Mouse (Mus musculus) neural tube, embryonic 11.5 days (tissue): ENCODE results near the gene Iqck. TPM values are rescaled to one million over a fixed set of nuclear protein-coding genes. Genes with fewer than 3 reads are reported as not detected.

Experiments
- ATAC-seq: fragments of 200-750 bp; cut with Nextera tagmentation; 2 replicates; pipeline ENCODE4 v1.8.0; 2017; ENCODE audit warnings: moderate number of reproducible peaks, mild to moderate bottlenecking, moderate TSS enrichment, moderate library complexity; ENCODE audit not compliant: insufficient read depth, low FRiP score, low TSS enrichment
- DNase-seq: peaks from one replicate; pipeline ENCODE4 v3.0.0-alpha.2; 2015; ENCODE audit warnings: low spot score
- H3K27ac ChIP-seq: fragments of 300-500 bp; sonication (generic); 2 replicates; pipeline ENCODE4 v1.5.1; 2014; ENCODE audit warnings: low read depth, mild to moderate bottlenecking, low read length
- H3K27me3 ChIP-seq: fragments of 300-500 bp; sonication (generic); 2 replicates; pipeline ENCODE4 v1.6.1; 2014; ENCODE audit warnings: mild to moderate bottlenecking, low read length, mixed read lengths; ENCODE audit not compliant: control insufficient read depth, insufficient read depth
- H3K36me3 ChIP-seq: fragments of 300-500 bp; sonication (generic); 2 replicates; pipeline ENCODE4 v1.6.1; 2014; ENCODE audit warnings: mild to moderate bottlenecking, low read length, moderate library complexity, mixed read lengths; ENCODE audit not compliant: control insufficient read depth, insufficient read depth
- H3K4me1 ChIP-seq: fragments of 300-500 bp; sonication (generic); 2 replicates; pipeline ENCODE4 v1.6.1; 2014; ENCODE audit warnings: low read length, mixed read lengths; ENCODE audit not compliant: control insufficient read depth, insufficient read depth
- H3K4me2 ChIP-seq: fragments of 300-500 bp; sonication (generic); 2 replicates; pipeline ENCODE4 v1.6.1; 2014; ENCODE audit warnings: low read depth, mild to moderate bottlenecking, moderate library complexity
- H3K4me3 ChIP-seq: fragments of 300-500 bp; sonication (generic); 2 replicates; pipeline ENCODE4 v1.5.1; 2014; ENCODE audit warnings: low read depth, low read length
- H3K9ac ChIP-seq: fragments of 300-500 bp; sonication (generic); 2 replicates; pipeline ENCODE4 v1.6.1; 2014; ENCODE audit warnings: mild to moderate bottlenecking, low read length
- H3K9me3 ChIP-seq: fragments of 300-500 bp; sonication (generic); 2 replicates; pipeline ENCODE4 v1.6.1; 2016; ENCODE audit warnings: low read length; ENCODE audit not compliant: control insufficient read depth
- WGBS: fragments of 180-500 bp; shearing (Covaris S2); extraction: QIAGEN DNeasy Blood & Tissue Kit; methylation state at CpG from one replicate; pipeline ENCODE4 v1.1.7; 2014; 5-methylcytosine and 5-hydroxymethylcytosine counted together
- polyA plus RNA-seq: library from polyadenylated mRNA; unstranded; fragments of >200 nt; fragmentation: Nextera tagmentation; extraction: Ambion mirVana; gene quantifications from 2 replicates; pipeline ENCODE4 v1.2.1, GENCODE M21; 2014

Iqck gene
- polyA plus RNA-seq, 1 experiment from 2014 or later, result 2.9 TPM

- H3K27ac ChIP-seq, result no peak overlapping the region
- no peaks in the 10 kb centered on the region for H3K27me3 ChIP-seq
- H3K36me3 ChIP-seq, result no peaks in the 10 kb centered on the region
- no peak overlapping the region for H3K9ac ChIP-seq
- H3K9me3 ChIP-seq, result no peaks in the 10 kb centered on the region
- H3K4me2 ChIP-seq, result no peak overlapping the region
- no peak for DNase-seq
- WGBS, result 89% methylated on average over 2 of the region's 2 CpGs
- ATAC-seq, result no peak
- no peak overlapping the region for H3K4me3 ChIP-seq
- H3K4me1 ChIP-seq, result no peaks in the 10 kb centered on the region
These were observed 9.8 kb downstream of the Iqck start for GRCm38 (mm10) chr7:118865362-118865761.

DNA sequence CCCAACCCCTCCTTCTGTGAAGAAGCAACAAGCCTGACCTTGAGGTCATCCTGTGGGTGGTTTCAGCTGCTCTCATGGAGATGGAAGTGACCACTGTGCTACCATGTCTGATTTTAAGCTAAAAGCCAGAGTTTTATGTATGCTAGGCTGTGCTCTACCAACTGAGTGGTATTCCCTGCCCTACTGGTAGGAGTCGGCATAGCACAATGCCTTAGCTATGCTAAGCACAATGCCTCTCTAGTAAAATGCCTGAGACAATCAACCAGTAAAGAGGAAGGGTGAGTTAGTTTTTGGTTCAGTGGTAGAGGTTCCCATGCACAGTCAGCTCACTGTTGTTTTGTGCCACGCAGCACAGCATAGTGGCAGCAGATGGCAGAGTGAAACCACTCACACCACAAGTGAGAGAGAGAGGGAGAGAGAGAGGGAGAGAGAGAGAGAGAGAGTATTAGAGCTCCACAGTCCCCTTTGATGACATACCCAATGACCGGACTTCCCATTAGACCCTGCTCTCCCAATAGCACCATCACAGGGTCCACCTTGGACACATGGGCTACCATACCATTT lies 24.0 kb downstream of the Iqck start:
- WGBS, result 83% methylated on average over 3 of the region's 3 CpGs

GRCm38 (mm10) chr7:118883957-118884356 lies 28.4 kb downstream of the Iqck start:
- Histone ChIP-seq H3K9ac (no peak overlapping the region), H3K9me3 (no peaks in the 10 kb centered on the region), H3K27me3 (no peaks in the 10 kb centered on the region), H3K4me2 (no peak overlapping the region), H3K4me1 (peaks cover 12% of the 10 kb centered on the region; the same call in 1 of the 2 replicates), H3K36me3 (no peaks in the 10 kb centered on the region), H3K27ac (no peak overlapping the region), H3K4me3 (no peak overlapping the region)
- 89% methylated on average over 4 of the region's 4 CpGs for WGBS
- ATAC-seq, result no peak
- DNase-seq, result no peak

More for the DNA sequence above, 24.0 kb downstream of the Iqck start:
- H3K36me3 ChIP-seq, result no peaks in the 10 kb centered on the region
- no peaks in the 10 kb centered on the region for H3K27me3 ChIP-seq
- H3K9ac ChIP-seq, result no peak overlapping the region
- H3K27ac ChIP-seq, result no peak overlapping the region
- ATAC-seq (no peak), DNase-seq (no peak)
- H3K4me2 ChIP-seq, result no peak overlapping the region
- no peak overlapping the region for H3K4me3 ChIP-seq
- H3K9me3 ChIP-seq, result no peaks in the 10 kb centered on the region
- no peaks in the 10 kb centered on the region for H3K4me1 ChIP-seq

GRCm38 (mm10) chr7:118884969-118885368 lies 29.4 kb downstream of the Iqck start:
- ATAC-seq (no peak), DNase-seq (no peak)
- 78% methylated on average over 4 of the region's 4 CpGs for WGBS
- Histone ChIP-seq H3K36me3 (no peaks in the 10 kb centered on the region), H3K4me1 (peaks cover 12% of the 10 kb centered on the region; the same call in 1 of the 2 replicates), H3K4me3 (no peak overlapping the region), H3K4me2 (no peak overlapping the region), H3K27me3 (no peaks in the 10 kb centered on the region), H3K9ac (no peak overlapping the region), H3K27ac (no peak overlapping the region), H3K9me3 (no peaks in the 10 kb centered on the region)

- Histone ChIP-seq H3K4me3 (no peak overlapping the region), H3K9me3 (no peaks in the 10 kb centered on the region), H3K9ac (no peak overlapping the region), H3K4me2 (no peak overlapping the region), H3K36me3 (no peaks in the 10 kb centered on the region), H3K27me3 (no peaks in the 10 kb centered on the region), H3K27ac (0 out of 2 replicates have a peak overlapping the region, but pooled peaks have one; percentile 44), H3K4me1 (peaks cover 12% of the 10 kb centered on the region; the same call in 1 of the 2 replicates)
- DNase-seq, result peak; percentile 52
- WGBS, result 14% methylated on average over 6 of the region's 6 CpGs
- ATAC-seq, result peak; percentile 69; the same call in 1 of the 2 replicates
These were observed 31.9 kb downstream of the Iqck start for GRCm38 (mm10) chr7:118887303-118888055.

DNA sequence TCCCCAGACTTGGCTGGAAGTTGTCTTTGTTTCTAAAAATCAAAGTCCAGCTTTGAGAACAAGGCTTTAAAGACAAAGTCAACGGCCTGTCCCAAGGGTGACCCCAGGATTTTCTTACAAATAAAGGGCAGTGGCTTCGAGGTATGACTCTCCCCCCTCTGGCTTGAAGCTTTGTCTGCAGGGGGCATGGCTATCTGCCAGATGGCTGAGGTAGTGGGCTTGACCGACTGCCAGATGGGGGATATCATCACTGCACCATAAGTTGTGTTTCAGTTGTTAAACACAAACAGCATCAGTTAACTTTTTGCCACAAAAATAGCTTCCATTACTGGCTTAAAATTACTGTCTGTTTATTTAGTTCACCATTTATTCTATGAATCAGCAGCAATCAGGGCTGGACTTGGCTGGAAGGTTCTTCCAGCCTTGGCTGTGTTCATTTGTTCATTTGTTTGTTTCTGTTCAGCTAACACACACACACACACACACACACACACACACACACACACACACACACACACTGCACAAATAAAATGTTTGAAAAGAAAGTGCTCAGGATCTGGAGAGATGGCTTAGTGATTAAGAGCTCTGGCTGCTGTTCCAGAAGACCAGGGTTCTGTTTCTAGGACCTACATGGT lies 33.6 kb downstream of the Iqck start:
- Histone ChIP-seq H3K9me3 (no peaks in the 10 kb centered on the region), H3K9ac (no peak overlapping the region), H3K4me1 (peaks cover 12% of the 10 kb centered on the region; the same call in 1 of the 2 replicates), H3K27ac (no peak overlapping the region), H3K36me3 (no peaks in the 10 kb centered on the region), H3K27me3 (no peaks in the 10 kb centered on the region), H3K4me2 (no peak overlapping the region), H3K4me3 (no peak overlapping the region)
- ATAC-seq (peak; percentile 54; the same call in 1 of the 2 replicates), DNase-seq (peak; percentile 53)
- WGBS, result 7% methylated on average over 3 of the region's 3 CpGs

- Histone ChIP-seq H3K4me2 (no peak overlapping the region), H3K4me1 (peaks cover 6% of the 10 kb centered on the region; the same call in 1 of the 2 replicates), H3K4me3 (no peak overlapping the region), H3K36me3 (no peaks in the 10 kb centered on the region), H3K27me3 (no peaks in the 10 kb centered on the region), H3K27ac (peak overlapping the region; percentile 47), H3K9me3 (no peaks in the 10 kb centered on the region), H3K9ac (no peak overlapping the region)
- DNase-seq (peak; percentile 48), ATAC-seq (peak; percentile 61)
- 51% methylated on average over 10 of the region's 10 CpGs for WGBS
These were observed 40.2 kb downstream of the Iqck start for GRCm38 (mm10) chr7:118895469-118896450.

DNA sequence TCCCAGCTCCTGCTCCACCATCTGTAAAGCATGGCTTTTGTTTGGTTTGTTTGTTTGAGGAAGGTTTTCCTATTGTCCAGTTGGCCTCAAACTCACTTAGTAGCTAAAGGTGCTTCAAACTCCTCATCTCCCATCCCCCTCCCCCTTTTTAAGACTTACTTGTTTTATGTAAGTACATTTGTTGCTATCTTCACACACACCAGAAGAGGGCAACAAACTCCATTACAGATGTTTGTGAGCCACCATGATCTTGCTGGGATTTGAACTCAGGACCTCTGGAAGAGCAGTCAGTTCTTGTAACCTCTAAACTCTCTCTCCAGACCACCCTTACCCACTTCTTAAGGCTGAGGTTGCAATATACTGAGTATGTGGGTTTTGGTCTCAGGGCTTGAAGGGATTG lies 42.5 kb downstream of the Iqck start:
- no peak overlapping the region for H3K9ac ChIP-seq
- H3K27me3 ChIP-seq, result no peaks in the 10 kb centered on the region
- no peak overlapping the region for H3K4me3 ChIP-seq
- ATAC-seq, result no peak
- no peak overlapping the region for H3K27ac ChIP-seq
- H3K36me3 ChIP-seq, result no peaks in the 10 kb centered on the region
- no peak for DNase-seq
- H3K9me3 ChIP-seq, result no peaks in the 10 kb centered on the region
- H3K4me2 ChIP-seq, result no peak overlapping the region
- peaks cover 6% of the 10 kb centered on the region; the same call in 1 of the 2 replicates for H3K4me1 ChIP-seq
